Mouse (Mus musculus): ENCODE results near the gene Tbc1d15. TPM values are rescaled to one million over a fixed set of nuclear protein-coding genes. Genes with fewer than 3 reads are reported as not detected.

Gene Tbc1d15
- polyA plus RNA-seq, 1 experiment from 2014 or later, result 45.5 TPM

- ATAC-seq (replicated peaks; ENCODE audit: low FRiP score) (no peak), DNase-seq (ENCODE audit: low spot score) (no peak)
- Histone ChIP-seq H3K4me3 (ENCODE audit: low read depth, low read length) (no peak overlapping the region), H3K36me3 (ENCODE audit: control insufficient read depth, insufficient read depth, low read length) (no peaks in the 10 kb centered on the region), H3K27ac (ENCODE audit: low read depth, low read length) (no peak overlapping the region), H3K4me1 (replicated peaks; ENCODE audit: control insufficient read depth, insufficient read depth, low read length) (0 out of 2 replicates have a peak, but pooled peaks cover 3% of the 10 kb centered on the region), H3K27me3 (ENCODE audit: control insufficient read depth, insufficient read depth, low read length) (no peaks in the 10 kb centered on the region), H3K9ac (ENCODE audit: low read length) (no peak overlapping the region), H3K9me3 (ENCODE audit: control insufficient read depth, low read length) (no peaks in the 10 kb centered on the region; the same call in 1 of the 2 replicates), H3K4me2 (ENCODE audit: low read depth, low read length, severe bottlenecking) (no peak overlapping the region)
- whole genome bisulfite sequencing, result 83% methylated on average over 5 of the region's 5 CpGs
Observed at GRCm38 (mm10) chr10:115256162-115256561, 4.9 kb upstream of the Tbc1d15 start.

- no peak overlapping the region for H3K4me2 ChIP-seq (ENCODE audit: low read depth, low read length, severe bottlenecking)
- H3K27ac ChIP-seq (ENCODE audit: low read depth, low read length), result no peak overlapping the region
- no peaks in the 10 kb centered on the region for H3K9me3 ChIP-seq (ENCODE audit: control insufficient read depth, low read length)
- 73% methylated on average over 3 of the region's 3 CpGs for WGBS
- no peaks in the 10 kb centered on the region for H3K36me3 ChIP-seq (ENCODE audit: control insufficient read depth, insufficient read depth, low read length)
- DNase-seq (ENCODE audit: low spot score) (no peak), ATAC-seq (replicated peaks; ENCODE audit: low FRiP score) (no peak)
- H3K4me3 ChIP-seq (ENCODE audit: low read depth, low read length), result no peak overlapping the region
- H3K4me1 ChIP-seq (replicated peaks; ENCODE audit: control insufficient read depth, insufficient read depth, low read length), result peaks cover 3% of the 10 kb centered on the region; the same call in 1 of the 2 replicates
- no peak overlapping the region for H3K9ac ChIP-seq (ENCODE audit: low read length)
- H3K27me3 ChIP-seq (ENCODE audit: control insufficient read depth, insufficient read depth, low read length), result no peaks in the 10 kb centered on the region
Observed at GRCm38 (mm10) chr10:115253521-115253920, 2.3 kb upstream of the Tbc1d15 start.

GRCm38 (mm10) chr10:115252321-115252757, 1.1 kb upstream of the Tbc1d15 start:
- Histone ChIP-seq H3K9me3 (ENCODE audit: control insufficient read depth, low read length) (no peaks in the 10 kb centered on the region), H3K4me2 (ENCODE audit: low read depth, low read length, severe bottlenecking) (peak overlapping the region; percentile 61), H3K36me3 (ENCODE audit: control insufficient read depth, insufficient read depth, low read length) (no peaks in the 10 kb centered on the region), H3K27me3 (ENCODE audit: control insufficient read depth, insufficient read depth, low read length) (no peaks in the 10 kb centered on the region), H3K9ac (ENCODE audit: low read length) (peak overlapping the region; percentile 49), H3K4me3 (ENCODE audit: low read depth, low read length) (peak overlapping the region; percentile 88), H3K27ac (ENCODE audit: low read depth, low read length) (no peak overlapping the region), H3K4me1 (replicated peaks; ENCODE audit: control insufficient read depth, insufficient read depth, low read length) (peaks cover 3% of the 10 kb centered on the region; the same call in 1 of the 2 replicates)
- DNase-seq (ENCODE audit: low spot score) (no peak), ATAC-seq (replicated peaks; ENCODE audit: low FRiP score) (no peak)
- WGBS, result 11% methylated on average over 10 of the region's 10 CpGs

- H3K4me3 ChIP-seq (ENCODE audit: low read depth, low read length), result peak overlapping the region; percentile 88
- 36% methylated on average over 34 of the region's 38 CpGs for WGBS
- H3K27ac ChIP-seq (ENCODE audit: low read depth, low read length), result no peak overlapping the region
- no peaks in the 10 kb centered on the region for H3K9me3 ChIP-seq (ENCODE audit: control insufficient read depth, low read length)
- DNase-seq (ENCODE audit: low spot score) (no peak), ATAC-seq (replicated peaks; ENCODE audit: low FRiP score) (no peak)
- H3K36me3 ChIP-seq (ENCODE audit: control insufficient read depth, insufficient read depth, low read length), result no peaks in the 10 kb centered on the region
- no peaks in the 10 kb centered on the region for H3K27me3 ChIP-seq (ENCODE audit: control insufficient read depth, insufficient read depth, low read length)
- peak overlapping the region; percentile 65 for H3K4me2 ChIP-seq (ENCODE audit: low read depth, low read length, severe bottlenecking)
- peaks cover 3% of the 10 kb centered on the region; the same call in 1 of the 2 replicates for H3K4me1 ChIP-seq (replicated peaks; ENCODE audit: control insufficient read depth, insufficient read depth, low read length)
- peak overlapping the region; percentile 76 for H3K9ac ChIP-seq (ENCODE audit: low read length)
Observed at GRCm38 (mm10) chr10:115250235-115251087, 806 bp downstream of the Tbc1d15 start.

- Histone ChIP-seq H3K27ac (ENCODE audit: low read depth, low read length) (no peak overlapping the region), H3K27me3 (ENCODE audit: control insufficient read depth, insufficient read depth, low read length) (no peaks in the 10 kb centered on the region)
- WGBS, result 47% methylated on average over 7 of the region's 7 CpGs
Observed at GRCm38 (mm10) chr10:115248041-115248440, 3.2 kb downstream of the Tbc1d15 start.

GRCm38 (mm10) chr10:115245488-115245887, 5.8 kb downstream of the Tbc1d15 start:
- Histone ChIP-seq H3K4me3 (ENCODE audit: low read depth, low read length) (no peak overlapping the region), H3K4me1 (replicated peaks; ENCODE audit: control insufficient read depth, insufficient read depth, low read length) (no peaks in the 10 kb centered on the region; the same call in 1 of the 2 replicates), H3K36me3 (ENCODE audit: control insufficient read depth, insufficient read depth, low read length) (no peaks in the 10 kb centered on the region), H3K27ac (ENCODE audit: low read depth, low read length) (no peak overlapping the region), H3K4me2 (ENCODE audit: low read depth, low read length, severe bottlenecking) (no peak overlapping the region), H3K27me3 (ENCODE audit: control insufficient read depth, insufficient read depth, low read length) (no peaks in the 10 kb centered on the region), H3K9ac (ENCODE audit: low read length) (no peak overlapping the region), H3K9me3 (ENCODE audit: control insufficient read depth, low read length) (no peaks in the 10 kb centered on the region)
- 96% methylated on average over 2 of the region's 2 CpGs for WGBS
- no peak for DNase-seq (ENCODE audit: low spot score)
- no peak for ATAC-seq (replicated peaks; ENCODE audit: low FRiP score)

More at GRCm38 (mm10) chr10:115248041-115248440, 3.2 kb downstream of the Tbc1d15 start:
- Histone ChIP-seq H3K9me3 (ENCODE audit: control insufficient read depth, low read length) (no peaks in the 10 kb centered on the region), H3K9ac (ENCODE audit: low read length) (no peak overlapping the region), H3K4me1 (replicated peaks; ENCODE audit: control insufficient read depth, insufficient read depth, low read length) (peaks cover 3% of the 10 kb centered on the region; the same call in 1 of the 2 replicates), H3K4me3 (ENCODE audit: low read depth, low read length) (no peak overlapping the region), H3K4me2 (ENCODE audit: low read depth, low read length, severe bottlenecking) (no peak overlapping the region), H3K36me3 (ENCODE audit: control insufficient read depth, insufficient read depth, low read length) (no peaks in the 10 kb centered on the region)
- no peak for ATAC-seq (replicated peaks; ENCODE audit: low FRiP score)
- no peak for DNase-seq (ENCODE audit: low spot score)

GRCm38 (mm10) chr10:115241082-115241595, 10.1 kb downstream of the Tbc1d15 start:
- no peaks in the 10 kb centered on the region for H3K9me3 ChIP-seq (ENCODE audit: control insufficient read depth, low read length)
- no peak for ATAC-seq (replicated peaks; ENCODE audit: low FRiP score)
- no peak overlapping the region for H3K9ac ChIP-seq (ENCODE audit: low read length)
- H3K4me3 ChIP-seq (ENCODE audit: low read depth, low read length), result no peak overlapping the region
- 88% methylated on average over 8 of the region's 8 CpGs for WGBS
- H3K4me2 ChIP-seq (ENCODE audit: low read depth, low read length, severe bottlenecking), result no peak overlapping the region
- H3K36me3 ChIP-seq (ENCODE audit: control insufficient read depth, insufficient read depth, low read length), result no peaks in the 10 kb centered on the region; the same call in 1 of the 2 replicates
- no peak overlapping the region for H3K27ac ChIP-seq (ENCODE audit: low read depth, low read length)
- no peaks in the 10 kb centered on the region for H3K27me3 ChIP-seq (ENCODE audit: control insufficient read depth, insufficient read depth, low read length)
- DNase-seq (ENCODE audit: low spot score), result no peak
- no peaks in the 10 kb centered on the region for H3K4me1 ChIP-seq (replicated peaks; ENCODE audit: control insufficient read depth, insufficient read depth, low read length)

GRCm38 (mm10) chr10:115237931-115238330, 13.3 kb downstream of the Tbc1d15 start:
- Histone ChIP-seq H3K9ac (ENCODE audit: low read length) (no peak overlapping the region), H3K4me2 (ENCODE audit: low read depth, low read length, severe bottlenecking) (no peak overlapping the region), H3K4me1 (replicated peaks; ENCODE audit: control insufficient read depth, insufficient read depth, low read length) (no peaks in the 10 kb centered on the region), H3K4me3 (ENCODE audit: low read depth, low read length) (no peak overlapping the region), H3K36me3 (ENCODE audit: control insufficient read depth, insufficient read depth, low read length) (no peaks in the 10 kb centered on the region; the same call in 1 of the 2 replicates), H3K9me3 (ENCODE audit: control insufficient read depth, low read length) (no peaks in the 10 kb centered on the region), H3K27ac (ENCODE audit: low read depth, low read length) (no peak overlapping the region), H3K27me3 (ENCODE audit: control insufficient read depth, insufficient read depth, low read length) (no peaks in the 10 kb centered on the region)
- no peak for DNase-seq (ENCODE audit: low spot score)
- no peak for ATAC-seq (replicated peaks; ENCODE audit: low FRiP score)
- WGBS, result 91% methylated on average over 4 of the region's 4 CpGs
